Mouse (Mus musculus) lung, postnatal 10 days (tissue): ENCODE measurements at regions not wholly inside any gene's neighbourhood (a gene's known extent, or its start where the extent isn't known, plus 50 kb on each side); places are given as distances from the start of the nearest gene placed in this dataset.
A peak's percentile ranks its signal among the peaks of the same experiment; 100 is the strongest.

Source experiments
- DNase-seq: peaks from one replicate; pipeline ENCODE4 v3.0.0; 2021

DNA sequence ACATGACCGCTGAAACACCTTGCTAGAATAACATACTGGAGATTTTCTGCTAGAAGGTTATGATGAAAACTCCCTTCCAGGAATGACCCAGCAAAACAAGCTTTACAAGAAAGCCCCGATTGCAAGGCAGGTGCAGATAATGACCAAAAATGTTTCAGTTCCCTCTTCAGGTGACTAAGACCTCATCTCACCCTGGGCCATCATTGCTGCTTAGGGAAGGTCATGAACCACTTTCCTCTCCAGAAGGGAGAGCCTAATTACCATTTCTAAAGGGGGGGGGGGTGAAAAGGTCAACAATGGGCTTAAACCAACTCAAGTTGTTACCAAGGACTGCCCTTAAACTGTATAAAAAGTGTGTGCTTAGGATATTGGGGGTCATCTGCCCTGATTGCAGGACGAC is 59.8 kb upstream of the Speer4c start:
- no peak for DNase-seq

GRCm38 (mm10) chr5:15774567-15774966 is 60.5 kb upstream of the Speer4c start:
- no peak for DNase-seq

- DNase-seq, result no peak
Measured at GRCm38 (mm10) chr5:15776106-15776505, 62.0 kb upstream of the Speer4c start.

DNA sequence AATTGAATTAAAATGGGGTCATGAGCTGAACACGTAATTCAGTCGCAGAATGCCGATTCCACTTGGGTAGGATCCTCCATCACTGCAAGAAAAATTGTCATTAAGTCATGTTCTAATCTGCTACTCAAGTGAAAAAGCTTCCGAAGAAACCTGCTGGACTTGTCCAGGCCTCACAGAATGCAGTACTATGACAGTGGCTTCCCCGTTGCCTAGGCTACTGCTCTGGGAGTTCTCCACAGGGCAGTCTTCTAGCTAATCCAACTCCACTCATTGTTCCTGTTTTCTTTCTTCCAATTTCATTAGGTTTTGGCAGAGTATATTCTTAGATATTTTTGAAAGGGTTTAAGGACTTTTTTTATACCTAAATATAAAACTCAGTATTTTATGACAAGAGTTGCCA is 89.5 kb upstream of the Speer4c start:
- DNase-seq, result no peak

GRCm38 (mm10) chr5:15816864-15817263 is 102.8 kb upstream of the Speer4c start:
- no peak for DNase-seq

DNA sequence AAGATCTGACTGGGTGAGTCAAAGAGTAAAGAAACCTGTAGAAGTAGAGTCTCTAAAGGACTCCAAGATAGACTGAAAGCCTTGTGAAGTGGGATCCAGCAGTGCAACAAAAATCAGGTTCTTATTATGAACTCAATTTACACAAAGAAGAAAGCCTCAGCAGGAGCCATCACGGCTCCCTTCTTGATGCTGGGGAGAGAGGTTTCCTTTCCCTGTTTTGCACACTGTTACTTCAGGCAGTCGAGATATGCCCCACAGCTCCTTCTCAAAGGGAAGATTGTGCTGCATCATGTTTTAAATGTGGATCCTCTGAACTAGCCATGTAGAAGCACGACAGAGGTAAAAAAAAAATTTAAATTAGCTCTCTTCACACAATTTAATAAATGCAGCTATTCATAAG is 103.3 kb upstream of the Speer4c start:
- no peak for DNase-seq

GRCm38 (mm10) chr5:15822989-15823388 is 108.9 kb upstream of the Speer4c start:
- DNase-seq, result no peak

DNA sequence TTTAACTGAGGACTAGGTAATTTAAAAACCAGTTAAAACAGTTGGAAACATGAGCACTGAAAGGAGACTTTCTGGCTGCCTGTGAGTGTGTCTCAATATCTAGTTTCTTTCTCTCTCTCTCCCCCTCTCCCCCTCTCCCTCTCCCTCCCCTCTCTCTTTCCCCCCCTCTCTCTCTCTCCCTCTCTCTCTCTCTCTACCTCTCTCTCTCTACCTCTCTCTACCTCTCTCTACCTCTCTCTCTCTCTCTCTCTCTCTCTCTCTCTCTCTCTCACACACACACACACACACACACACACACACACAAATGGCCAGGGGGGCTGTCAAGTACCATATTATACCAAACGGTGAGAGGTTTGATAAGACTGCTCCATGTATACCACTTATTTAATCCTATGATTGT is 103.0 kb upstream of the Cacna2d1 start:
- no peak for DNase-seq

- peak; percentile 15 for DNase-seq
Measured at GRCm38 (mm10) chr5:15832338-15832737, 102.2 kb upstream of the Cacna2d1 start.

GRCm38 (mm10) chr5:15838108-15838972 is 96.2 kb upstream of the Cacna2d1 start:
- DNase-seq, result peak; percentile 74

DNA sequence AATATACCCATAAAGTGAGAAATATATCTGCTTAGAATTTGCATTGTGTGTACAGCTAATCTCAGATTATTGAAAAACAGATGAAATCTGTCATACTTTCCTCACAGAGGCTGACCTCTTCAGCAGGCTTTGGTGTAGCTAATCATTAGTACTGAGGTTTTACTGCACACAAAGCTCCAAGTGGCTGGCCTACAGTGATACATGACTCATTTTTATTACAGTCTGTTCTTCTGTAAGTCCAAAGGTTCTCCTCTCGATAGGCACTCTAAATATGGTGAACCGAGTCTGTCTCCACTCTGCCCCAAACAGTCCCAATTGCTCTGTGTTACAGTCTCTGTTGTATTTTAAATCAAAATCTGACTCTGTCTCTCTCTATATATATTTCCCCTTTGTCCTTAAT is 87.7 kb upstream of the Cacna2d1 start:
- DNase-seq, result no peak

GRCm38 (mm10) chr5:15849520-15849919 is 85.0 kb upstream of the Cacna2d1 start:
- no peak for DNase-seq

DNA sequence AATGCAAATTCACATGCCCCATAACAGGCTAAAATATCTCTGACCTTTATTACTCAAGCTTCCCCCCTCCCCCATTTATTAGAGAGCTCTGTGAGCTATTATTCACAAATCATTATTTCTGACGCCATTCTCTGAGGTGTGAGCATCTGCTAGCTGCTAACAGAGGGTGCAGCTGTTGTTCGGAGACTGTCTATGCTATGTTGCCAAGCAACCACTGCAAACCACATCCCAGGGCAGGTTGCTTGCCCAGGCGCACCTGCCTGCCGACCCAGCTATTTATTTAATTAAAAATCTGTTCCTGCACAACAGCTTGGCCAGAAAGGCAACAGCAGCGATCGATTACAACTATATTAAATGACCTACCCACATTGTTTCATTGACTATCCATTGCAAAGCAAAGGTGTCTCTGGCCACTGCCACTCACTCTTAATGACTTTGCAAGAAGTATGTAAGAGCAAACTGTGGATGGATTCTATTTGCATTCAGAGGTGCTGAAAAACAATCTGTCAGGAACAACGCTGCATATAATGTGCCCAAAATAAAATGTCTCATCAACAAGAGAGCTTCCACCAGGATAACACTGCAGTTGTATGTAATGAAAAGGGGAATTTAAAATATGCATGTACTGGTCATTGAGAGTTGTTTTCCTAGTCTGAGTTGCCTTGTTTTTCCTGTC is 84.2 kb upstream of the Cacna2d1 start:
- DNase-seq, result no peak

DNA sequence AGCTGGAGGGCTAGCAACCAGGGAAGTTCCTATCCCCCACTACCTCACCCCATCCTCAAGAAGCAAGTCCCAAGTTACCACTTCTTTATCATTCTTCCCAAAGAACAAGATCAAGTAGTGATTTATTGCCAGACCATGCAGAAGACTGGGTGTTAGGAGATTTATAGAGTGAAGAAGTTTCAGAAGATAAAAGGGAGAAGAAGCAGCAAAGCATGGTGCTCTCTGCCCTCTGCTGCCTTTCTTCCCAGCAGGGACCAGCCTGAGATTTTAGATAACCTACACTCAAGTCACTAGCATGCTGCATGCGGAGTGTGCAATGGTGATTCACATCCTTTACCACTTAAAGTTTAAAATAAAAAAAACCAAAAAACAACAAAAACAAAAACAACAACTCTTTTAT is 79.7 kb upstream of the Cacna2d1 start:
- no peak for DNase-seq

GRCm38 (mm10) chr5:15857034-15857433 is 77.5 kb upstream of the Cacna2d1 start:
- no peak for DNase-seq

DNA sequence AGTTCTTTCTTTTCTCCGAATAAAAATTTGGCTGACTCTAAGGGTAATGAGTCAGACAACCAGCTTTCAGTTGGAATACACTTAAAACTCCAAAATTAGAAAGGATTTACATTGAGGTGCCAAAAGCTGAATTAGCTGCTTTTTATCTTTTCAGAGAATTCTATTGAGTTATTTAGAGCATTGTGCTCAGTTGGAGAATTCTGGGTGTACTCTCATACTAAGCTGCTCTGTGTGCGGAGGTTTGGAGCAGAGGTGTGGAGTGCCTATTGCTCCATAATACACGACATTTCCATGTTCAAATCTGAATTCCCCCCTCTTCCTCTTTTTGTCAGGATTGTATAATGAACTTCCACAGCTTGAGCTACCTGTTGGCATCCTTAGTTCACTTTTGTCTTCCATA is 60.4 kb upstream of the Cacna2d1 start:
- DNase-seq, result no peak

- DNase-seq, result no peak
Measured at GRCm38 (mm10) chr5:15883004-15883403, 51.5 kb upstream of the Cacna2d1 start.
